Mouse (Mus musculus): ENCODE data around the gene Elf1. TPM values are rescaled to one million over a fixed set of nuclear protein-coding genes. Genes with fewer than 3 reads are reported as not detected.

Gene Elf1
- total RNA-seq, 2 experiments from 2014 or later: 8.7 to 11.3 TPM

Small RNA genes lying within 50 kb of the gene (microRNA-seq; reads per million reads assigned to microRNA genes)
- gene Gm27857: 0 reads per million in 2 experiments

Other genes starting within 250 kb of the Elf1 start
- gene Zfp957, start 233.8 kb upstream of the Elf1 start, total RNA-seq (2021): not detected
- gene Rgcc, start 179.5 kb upstream of the Elf1 start, total RNA-seq (2021): 10 to 100 TPM; 23.7 to 27.0 TPM
- 10 to 100 TPM; 15.5 to 21.0 TPM for gene Naa16, start 90.4 kb upstream of the Elf1 start, total RNA-seq (2021)
- gene Mtrf1, start 83.4 kb upstream of the Elf1 start, total RNA-seq (2021): 1 to 10 TPM; 4.7 to 6.9 TPM
- 1 to 10 TPM; 8.6 to 9.2 TPM for gene Kbtbd7, start 54.7 kb upstream of the Elf1 start, total RNA-seq (2021)
- gene Kbtbd6, start 29.4 kb upstream of the Elf1 start, total RNA-seq (2021): under 1 TPM; 0.38 to 0.45 TPM
- gene Wbp4, start 326 bp downstream of the Elf1 start, total RNA-seq (2021): 10 to 100 TPM; 25.1 to 26.9 TPM
- gene Sugt1, start 106.5 kb downstream of the Elf1 start, total RNA-seq (2021): 10 to 100 TPM; 66.2 to 71.1 TPM
- 1 to 10 TPM; 1.2 to 3.0 TPM for gene Cnmd, start 181.0 kb downstream of the Elf1 start, total RNA-seq (2021)